Mouse (Mus musculus): Measurements from ENCODE around the gene Phf3. TPM values are rescaled to one million over a fixed set of nuclear protein-coding genes. Genes with fewer than 3 reads are reported as not detected.

Phf3 gene
- polyA plus RNA-seq, 1 experiment = 52.7 TPM

DNA sequence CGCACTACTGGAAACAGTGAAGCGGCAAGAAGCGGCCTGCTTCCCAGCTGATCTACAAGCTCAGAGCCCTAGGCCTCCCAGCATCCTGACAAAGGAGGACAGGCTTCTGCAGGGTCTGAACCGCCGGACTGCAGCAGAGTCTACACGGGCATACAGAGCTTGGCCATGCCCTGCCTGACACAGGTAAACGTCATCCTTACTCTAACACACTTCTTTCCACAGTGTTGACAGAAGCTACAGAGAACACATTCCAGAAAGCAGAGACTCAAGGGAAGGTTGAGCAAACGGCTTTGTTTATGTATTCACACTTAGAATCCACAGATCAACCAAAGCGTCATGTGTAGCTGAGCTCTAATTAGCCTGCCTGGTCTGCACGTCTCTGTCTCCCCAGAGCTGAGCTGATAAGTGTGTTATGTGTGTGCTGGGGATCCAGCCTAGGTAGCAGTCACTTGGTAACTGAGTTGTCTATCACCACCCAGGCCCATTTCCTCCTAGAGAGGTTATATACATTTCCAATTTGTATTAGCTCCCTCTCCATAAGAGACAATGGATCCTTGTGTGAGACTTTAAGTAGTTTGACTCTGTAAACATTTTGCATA, 65.5 kb downstream of the Phf3 start:
- Histone ChIP-seq H3K4me3 (ENCODE audit: control insufficient read depth, insufficient read depth, low read length) (no peak overlapping the region), H3K4me1 (replicated peaks; ENCODE audit: control insufficient read depth, insufficient read depth, low read length) (no peaks in the 10 kb centered on the region), H3K27ac (ENCODE audit: control insufficient read depth, insufficient read depth, low read length) (no peak overlapping the region), H3K27me3 (ENCODE audit: control insufficient read depth, insufficient read depth, low read length) (no peaks in the 10 kb centered on the region), H3K36me3 (ENCODE audit: control insufficient read depth, insufficient read depth, low read length) (peaks cover 76% of the 10 kb centered on the region)
- 96% methylated on average over 10 of the region's 10 CpGs for WGBS
- TF ChIP-seq CTCF (IDR thresholded peaks at IDR 0.05; ENCODE audit: borderline replicate concordance, control insufficient read depth, extremely low read depth, insufficient read depth, low read length, poor library complexity) = no peak
- no peak for TF ChIP-seq POLR2A (IDR thresholded peaks at IDR 0.05; ENCODE audit: control insufficient read depth, extremely low read depth, insufficient read depth, low read length, poor library complexity)
- DNase-seq = no peak

- peaks cover 56% of the 10 kb centered on the region for H3K36me3 ChIP-seq (ENCODE audit: control insufficient read depth, insufficient read depth, low read length)
These were observed 67.9 kb downstream of the Phf3 start for GRCm38 (mm10) chr1:30805688-30806285.

DNA sequence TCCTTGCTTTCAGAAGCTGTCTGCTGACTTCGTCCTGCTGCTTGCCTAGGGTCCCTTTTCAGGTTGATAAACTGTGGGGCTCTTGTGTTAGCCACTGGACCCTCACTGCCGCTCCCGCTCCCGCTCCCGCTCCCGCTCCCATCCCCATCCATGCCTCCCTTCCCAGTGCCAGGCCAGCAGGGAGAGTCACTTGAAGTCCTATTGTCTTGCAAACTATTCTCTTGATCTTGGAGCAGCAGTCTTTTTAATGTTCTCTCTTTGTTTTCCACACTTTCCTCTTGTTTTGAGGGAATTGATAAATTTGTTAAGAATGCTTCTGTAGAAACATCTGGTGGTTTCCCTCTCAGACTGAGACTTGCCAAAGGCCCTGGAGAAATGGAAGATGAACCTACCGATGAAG, 68.8 kb downstream of the Phf3 start:
- WGBS = 98% methylated on average over 7 of the region's 7 CpGs
- no peaks in the 10 kb centered on the region for H3K27me3 ChIP-seq (ENCODE audit: control insufficient read depth, insufficient read depth, low read length)
- peaks cover 47% of the 10 kb centered on the region for H3K36me3 ChIP-seq (ENCODE audit: control insufficient read depth, insufficient read depth, low read length)
- no peak for DNase-seq
- TF ChIP-seq POLR2A (IDR thresholded peaks at IDR 0.05; ENCODE audit: control insufficient read depth, extremely low read depth, insufficient read depth, low read length, poor library complexity) = no peak
- no peak for TF ChIP-seq CTCF (IDR thresholded peaks at IDR 0.05; ENCODE audit: borderline replicate concordance, control insufficient read depth, extremely low read depth, insufficient read depth, low read length, poor library complexity)
- H3K4me1 ChIP-seq (replicated peaks; ENCODE audit: control insufficient read depth, insufficient read depth, low read length) = no peaks in the 10 kb centered on the region
- no peak overlapping the region for H3K27ac ChIP-seq (ENCODE audit: control insufficient read depth, insufficient read depth, low read length)
- H3K4me3 ChIP-seq (ENCODE audit: control insufficient read depth, insufficient read depth, low read length) = no peak overlapping the region

More at GRCm38 (mm10) chr1:30805688-30806285, 67.9 kb downstream of the Phf3 start:
- Histone ChIP-seq H3K27me3 (ENCODE audit: control insufficient read depth, insufficient read depth, low read length) (no peaks in the 10 kb centered on the region), H3K4me1 (replicated peaks; ENCODE audit: control insufficient read depth, insufficient read depth, low read length) (no peaks in the 10 kb centered on the region), H3K4me3 (ENCODE audit: control insufficient read depth, insufficient read depth, low read length) (no peak overlapping the region), H3K27ac (ENCODE audit: control insufficient read depth, insufficient read depth, low read length) (no peak overlapping the region)
- 99% methylated on average over 11 of the region's 11 CpGs for WGBS
- TF ChIP-seq CTCF (IDR thresholded peaks at IDR 0.05; ENCODE audit: borderline replicate concordance, control insufficient read depth, extremely low read depth, insufficient read depth, low read length, poor library complexity) (no peak), POLR2A (IDR thresholded peaks at IDR 0.05; ENCODE audit: control insufficient read depth, extremely low read depth, insufficient read depth, low read length, poor library complexity) (no peak)
- DNase-seq = no peak

DNA sequence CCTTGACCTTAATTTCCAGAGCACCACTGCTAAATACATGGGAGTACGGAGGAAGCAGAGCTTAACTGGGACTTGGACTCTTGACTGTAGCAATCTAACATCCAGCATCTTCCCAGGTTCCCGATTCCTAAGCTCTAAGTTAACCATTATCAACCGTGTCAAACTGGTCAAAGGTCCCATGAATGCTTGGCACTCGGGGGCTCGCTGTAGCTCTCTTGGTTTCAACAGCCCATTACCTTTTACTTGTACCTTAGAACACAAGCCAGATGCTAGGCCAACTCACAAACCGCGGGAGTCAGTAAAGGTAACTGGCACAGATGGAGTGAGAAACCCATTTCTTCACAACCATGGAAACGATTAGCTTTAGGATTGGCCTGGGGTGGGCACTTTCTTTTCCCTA, 71.8 kb downstream of the Phf3 start:
- no peak for DNase-seq

DNA sequence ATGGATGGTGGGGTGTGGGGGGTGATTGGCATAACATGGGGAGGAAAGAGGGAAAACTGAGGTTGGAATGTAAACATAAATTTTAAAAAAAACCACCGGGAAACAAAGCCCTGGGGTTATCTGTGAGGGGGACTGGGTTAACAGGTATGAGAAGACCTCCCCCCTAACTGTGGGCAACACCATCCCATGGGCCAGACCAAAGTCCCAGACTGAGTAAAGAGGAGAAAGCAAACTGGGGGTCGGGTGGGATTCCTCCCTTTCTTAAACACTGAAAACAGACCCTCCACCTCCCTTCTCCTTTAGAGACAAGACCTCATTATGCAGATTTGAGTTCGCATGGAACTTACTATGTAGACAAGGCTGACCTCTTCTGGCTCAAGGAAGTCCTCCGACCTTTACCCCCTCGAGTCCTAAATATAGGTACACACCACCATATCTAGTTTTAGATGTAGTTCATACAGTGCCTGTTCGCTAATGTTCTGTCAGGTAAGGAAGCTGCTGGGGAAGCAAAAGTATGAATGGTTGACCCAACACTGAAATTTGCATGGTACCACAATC, 74.4 kb downstream of the Phf3 start:
- H3K27me3 ChIP-seq (ENCODE audit: control insufficient read depth, insufficient read depth, low read length) = no peaks in the 10 kb centered on the region
- no peaks in the 10 kb centered on the region for H3K4me1 ChIP-seq (replicated peaks; ENCODE audit: control insufficient read depth, insufficient read depth, low read length)
- H3K36me3 ChIP-seq (ENCODE audit: control insufficient read depth, insufficient read depth, low read length) = peaks cover 8% of the 10 kb centered on the region
- WGBS = 85% methylated on average over 6 of the region's 6 CpGs
- no peak overlapping the region for H3K4me3 ChIP-seq (ENCODE audit: control insufficient read depth, insufficient read depth, low read length)
- DNase-seq = no peak
- H3K27ac ChIP-seq (ENCODE audit: control insufficient read depth, insufficient read depth, low read length) = no peak overlapping the region
- TF ChIP-seq POLR2A (IDR thresholded peaks at IDR 0.05; ENCODE audit: control insufficient read depth, extremely low read depth, insufficient read depth, low read length, poor library complexity) (no peak), CTCF (IDR thresholded peaks at IDR 0.05; ENCODE audit: borderline replicate concordance, control insufficient read depth, extremely low read depth, insufficient read depth, low read length, poor library complexity) (no peak)

More for the DNA sequence above, 71.8 kb downstream of the Phf3 start:
- 96% methylated on average over 8 of the region's 8 CpGs for WGBS
- Histone ChIP-seq H3K4me1 (replicated peaks; ENCODE audit: control insufficient read depth, insufficient read depth, low read length) (no peaks in the 10 kb centered on the region), H3K27me3 (ENCODE audit: control insufficient read depth, insufficient read depth, low read length) (no peaks in the 10 kb centered on the region), H3K4me3 (ENCODE audit: control insufficient read depth, insufficient read depth, low read length) (no peak overlapping the region), H3K27ac (ENCODE audit: control insufficient read depth, insufficient read depth, low read length) (no peak overlapping the region), H3K36me3 (ENCODE audit: control insufficient read depth, insufficient read depth, low read length) (peaks cover 26% of the 10 kb centered on the region)
- TF ChIP-seq CTCF (IDR thresholded peaks at IDR 0.05; ENCODE audit: borderline replicate concordance, control insufficient read depth, extremely low read depth, insufficient read depth, low read length, poor library complexity) (no peak), POLR2A (IDR thresholded peaks at IDR 0.05; ENCODE audit: control insufficient read depth, extremely low read depth, insufficient read depth, low read length, poor library complexity) (no peak)

- Histone ChIP-seq H3K27ac (ENCODE audit: control insufficient read depth, insufficient read depth, low read length) (no peak overlapping the region), H3K4me3 (ENCODE audit: control insufficient read depth, insufficient read depth, low read length) (no peak overlapping the region), H3K36me3 (ENCODE audit: control insufficient read depth, insufficient read depth, low read length) (no peaks in the 10 kb centered on the region), H3K27me3 (ENCODE audit: control insufficient read depth, insufficient read depth, low read length) (no peaks in the 10 kb centered on the region), H3K4me1 (replicated peaks; ENCODE audit: control insufficient read depth, insufficient read depth, low read length) (peaks cover 7% of the 10 kb centered on the region)
- TF ChIP-seq POLR2A (IDR thresholded peaks at IDR 0.05; ENCODE audit: control insufficient read depth, extremely low read depth, insufficient read depth, low read length, poor library complexity) = no peak
- TF ChIP-seq CTCF (IDR thresholded peaks at IDR 0.05; ENCODE audit: borderline replicate concordance, control insufficient read depth, extremely low read depth, insufficient read depth, low read length, poor library complexity) = no peak
- 93% methylated on average over 5 of the region's 5 CpGs for WGBS
- no peak for DNase-seq
These were observed 79.1 kb downstream of the Phf3 start for GRCm38 (mm10) chr1:30794606-30795005.
